Mouse (Mus musculus) heart, embryonic 14.5 days (tissue): ENCODE measurements around the gene Gm47969. TPM values are rescaled to one million over a fixed set of nuclear protein-coding genes. Genes with fewer than 3 reads are reported as not detected.
A peak's percentile ranks its signal among the peaks of the same experiment; 100 is the strongest.

ENCODE experiments used
- ATAC-seq: fragments of 200-750 bp; cut with Nextera tagmentation; 2 replicates; pipeline ENCODE4 v1.8.0; 2017; ENCODE audit warnings: low read depth, moderate TSS enrichment; ENCODE audit not compliant: insufficient number of reproducible peaks, insufficient read depth, low FRiP score
- H3K27ac ChIP-seq, 2 experiments: fragments of 200-500 bp in 1 of 2; fragments of 300-500 bp in 1 of 2; sonication (generic) in 1 of 2; replicated peaks in 1 of 2; 2 replicates each; pipeline ENCODE4 v1.5.1; 2012 to 2014; ENCODE audit warnings: low read depth in 2 of 2, low read length in 2 of 2, control low read depth in 1 of 2, mild to moderate bottlenecking in 1 of 2, mixed read lengths in 1 of 2; ENCODE audit not compliant: control insufficient read depth in 1 of 2, insufficient read depth in 1 of 2
- H3K27me3 ChIP-seq: fragments of 300-500 bp; sonication (generic); 2 replicates; pipeline ENCODE4 v1.6.1; 2014; ENCODE audit warnings: mild to moderate bottlenecking, low read length, control low read depth; ENCODE audit not compliant: control insufficient read depth, insufficient read depth
- H3K36me3 ChIP-seq: fragments of 300-500 bp; sonication (generic); 2 replicates; pipeline ENCODE4 v1.6.1; 2014; ENCODE audit warnings: mild to moderate bottlenecking, control low read depth, low read length, mixed read lengths; ENCODE audit not compliant: control insufficient read depth, insufficient read depth
- H3K4me1 ChIP-seq, 2 experiments: fragments of 200-500 bp in 1 of 2; fragments of 300-500 bp in 1 of 2; sonication (generic) in 1 of 2; 2 replicates each; pipeline ENCODE4 v1.6.1; 2012 to 2014; ENCODE audit warnings: low read length in 2 of 2, control low read depth in 1 of 2, mixed read lengths in 1 of 2; ENCODE audit not compliant: control insufficient read depth in 2 of 2, insufficient read depth in 2 of 2
- H3K4me2 ChIP-seq: fragments of 300-500 bp; sonication (generic); 2 replicates; pipeline ENCODE4 v1.6.1; 2014; ENCODE audit warnings: mild to moderate bottlenecking, low read length
- H3K4me3 ChIP-seq, 2 experiments: fragments of 200-500 bp in 1 of 2; fragments of 300-500 bp in 1 of 2; sonication (generic) in 1 of 2; 2 replicates each; pipeline ENCODE4 v1.5.1; 2012 to 2014; ENCODE audit warnings: low read length in 2 of 2, mild to moderate bottlenecking in 2 of 2, control low read depth in 1 of 2, low read depth in 1 of 2, moderate library complexity in 1 of 2; ENCODE audit not compliant: control insufficient read depth in 1 of 2, insufficient read depth in 1 of 2
- H3K9ac ChIP-seq: fragments of 300-500 bp; sonication (generic); 2 replicates; pipeline ENCODE4 v1.6.1; 2014; ENCODE audit warnings: mild to moderate bottlenecking, low read length
- H3K9me3 ChIP-seq: fragments of 300-500 bp; sonication (generic); 2 replicates; pipeline ENCODE4 v1.6.1; 2016; ENCODE audit warnings: low read length, control low read depth; ENCODE audit not compliant: control insufficient read depth
- WGBS: fragments of 180-500 bp; shearing (Covaris S2); extraction: QIAGEN DNeasy Blood & Tissue Kit; methylation state at CpG from one replicate; pipeline ENCODE4 v1.1.7; 2014; 5-methylcytosine and 5-hydroxymethylcytosine counted together
- polyA plus RNA-seq: library from polyadenylated mRNA; unstranded; fragments of >200 nt; fragmentation: Nextera tagmentation; extraction: Ambion mirVana; gene quantifications from 2 replicates; pipeline ENCODE4 v1.2.1, GENCODE M21; 2014

The Gm47969 gene
- polyA plus RNA-seq, 1 experiment from 2014 or later = not detected

DNA sequence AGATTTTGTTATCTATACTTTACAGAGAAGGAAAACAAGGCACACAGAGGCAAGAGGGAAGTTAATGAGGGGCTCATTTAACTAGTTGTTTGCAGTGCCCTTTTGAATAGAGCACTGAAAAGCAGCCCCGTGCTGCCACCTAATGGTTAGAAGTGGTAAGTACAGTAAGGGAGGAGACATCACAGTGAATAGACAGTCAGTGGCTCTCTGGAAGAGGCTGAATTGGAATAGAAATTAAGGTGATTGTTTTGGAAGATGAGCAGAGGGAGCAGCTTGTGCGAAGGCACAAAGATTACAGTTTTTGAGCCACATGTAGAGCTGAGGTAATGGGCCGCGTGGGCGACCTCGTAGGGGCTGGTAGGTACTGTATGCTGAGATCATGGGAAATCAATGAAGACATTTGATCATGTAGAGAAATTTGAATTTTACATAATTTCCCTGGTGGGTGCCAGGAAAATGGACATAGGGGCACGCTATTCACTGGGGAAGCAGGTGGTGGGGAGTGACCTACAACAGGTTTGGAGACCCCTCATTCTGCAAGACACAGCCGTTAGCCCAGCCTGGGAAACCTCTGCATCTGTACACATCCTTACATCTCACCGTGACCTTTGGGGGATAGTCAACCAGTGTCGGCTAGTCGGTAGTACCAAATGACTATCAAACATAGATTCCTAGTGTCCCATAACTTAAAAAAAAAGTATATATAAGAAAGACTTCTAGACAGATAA lies 31.6 kb downstream of the Gm47969 start:
- Histone ChIP-seq H3K9ac (peak overlapping the region; percentile 38; the same call in 1 of the 2 replicates), H3K4me2 (peak overlapping the region; percentile 58), H3K9me3 (no peaks in the 10 kb centered on the region), H3K4me1 (no peaks in the 10 kb centered on the region; a peak in 1 of 4 replicates), H3K27ac (no peak overlapping the region), H3K36me3 (no peaks in the 10 kb centered on the region), H3K4me3 (peak overlapping the region in 1 of 2 experiments; percentile 31; a peak in 3 of 4 replicates), H3K27me3 (no peaks in the 10 kb centered on the region)
- 43% methylated on average over 11 of the region's 11 CpGs for WGBS
- no peak for ATAC-seq

- ATAC-seq = no peak
These were observed 32.3 kb downstream of the Gm47969 start for GRCm38 (mm10) chr1:83077016-83077415.

DNA sequence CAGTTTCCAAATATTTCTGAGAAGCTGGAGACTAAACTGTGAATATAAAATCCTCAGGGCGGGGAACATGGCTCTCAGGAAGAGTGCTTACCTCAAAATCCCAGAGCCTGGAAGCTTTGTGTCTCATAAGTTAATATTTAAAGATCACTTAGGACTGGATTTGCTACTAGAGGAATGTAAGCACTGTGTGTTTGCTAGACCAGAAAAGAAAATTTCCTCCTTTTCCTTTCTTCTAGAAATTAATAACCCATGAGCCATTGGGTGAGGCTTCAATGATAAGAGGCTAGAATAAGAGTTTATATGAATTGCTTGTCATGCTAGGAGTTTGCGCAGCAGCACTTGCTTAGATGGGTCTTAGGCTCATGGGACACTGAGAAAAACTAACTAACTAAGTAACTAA lies 40.1 kb downstream of the Gm47969 start:
- H3K27ac ChIP-seq = no peak overlapping the region

More at GRCm38 (mm10) chr1:83077016-83077415, 32.3 kb downstream of the Gm47969 start:
- Histone ChIP-seq H3K27ac (no peak overlapping the region), H3K9me3 (no peaks in the 10 kb centered on the region), H3K27me3 (no peaks in the 10 kb centered on the region), H3K36me3 (no peaks in the 10 kb centered on the region), H3K9ac (no peak overlapping the region), H3K4me1 (no peaks in the 10 kb centered on the region; a peak in 1 of 4 replicates), H3K4me3 (no peak overlapping the region), H3K4me2 (no peak overlapping the region)
- 81% methylated on average over 6 of the region's 6 CpGs for WGBS

DNA sequence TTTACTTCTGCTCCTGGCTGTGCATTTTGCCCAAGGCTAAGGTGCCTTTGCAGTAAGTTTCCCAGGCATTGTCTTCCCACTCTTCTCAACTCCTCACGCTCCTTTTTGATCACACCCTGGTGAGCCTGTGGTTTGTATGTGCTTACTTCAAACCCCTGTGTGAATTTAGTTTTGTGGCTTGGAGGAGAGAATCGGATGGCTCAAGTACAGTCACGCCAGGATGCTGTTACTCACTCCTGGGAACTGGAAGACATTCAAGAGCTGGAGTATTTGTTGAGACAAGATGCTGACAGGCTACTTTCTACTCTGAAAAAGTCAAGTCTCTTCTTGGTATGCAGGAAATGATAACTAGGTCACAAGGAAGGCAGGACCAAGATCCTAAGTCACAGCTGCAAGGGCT lies 46.5 kb downstream of the Gm47969 start:
- Histone ChIP-seq H3K9ac (no peak overlapping the region), H3K9me3 (no peaks in the 10 kb centered on the region), H3K4me2 (no peak overlapping the region), H3K27ac (no peak overlapping the region), H3K27me3 (no peaks in the 10 kb centered on the region), H3K4me1 (peaks cover 0 to 4% of the 10 kb centered on the region in 2 experiments; a peak in 2 of 4 replicates), H3K4me3 (no peak overlapping the region), H3K36me3 (no peaks in the 10 kb centered on the region)
- ATAC-seq = no peak
- 41% methylated on average over 3 of the region's 3 CpGs for WGBS

More for the DNA sequence above, 40.1 kb downstream of the Gm47969 start:
- H3K4me1 ChIP-seq = no peaks in the 10 kb centered on the region
- H3K36me3 ChIP-seq = no peaks in the 10 kb centered on the region
- no peak overlapping the region for H3K4me2 ChIP-seq
- H3K9me3 ChIP-seq = no peaks in the 10 kb centered on the region
- no peak overlapping the region for H3K4me3 ChIP-seq
- no peak overlapping the region for H3K9ac ChIP-seq
- no peak for ATAC-seq
- H3K27me3 ChIP-seq = no peaks in the 10 kb centered on the region
- WGBS = 88% methylated on average over 2 of the region's 2 CpGs

Other genes with a start within 250 kb of the Gm47969 start
- gene Agfg1, start 205.4 kb upstream of the Gm47969 start, polyA plus RNA-seq = 38.6 and 44.6 TPM in 2 replicates
- not detected in 2 replicates for gene A030005L19Rik, start 131.6 kb upstream of the Gm47969 start, polyA plus RNA-seq
- not detected in 2 replicates for gene A030014E15Rik, start 120.0 kb upstream of the Gm47969 start, polyA plus RNA-seq
- not detected in 2 replicates for gene Gm6217, start 113.5 kb upstream of the Gm47969 start, polyA plus RNA-seq
- not detected in 2 replicates for gene A030003K21Rik, start 101.5 kb upstream of the Gm47969 start, polyA plus RNA-seq
- not detected in 2 replicates for gene Gm7544, start 88.9 kb upstream of the Gm47969 start, polyA plus RNA-seq
- not detected in 2 replicates for gene Gm47955, start 84.6 kb upstream of the Gm47969 start, polyA plus RNA-seq
- not detected in 2 replicates for gene Gm47959, start 44.4 kb upstream of the Gm47969 start, polyA plus RNA-seq
- 2.4 and 2.7 TPM in 2 replicates for gene Slc19a3, start 6.5 kb upstream of the Gm47969 start, polyA plus RNA-seq
- not detected in 2 replicates for gene Krtap28-10, start 2.5 kb upstream of the Gm47969 start, polyA plus RNA-seq
- gene A030005K14Rik, start 14.4 kb downstream of the Gm47969 start, polyA plus RNA-seq = not detected in 2 replicates
- not detected in 2 replicates for gene Krtap28-13, start 16.0 kb downstream of the Gm47969 start, polyA plus RNA-seq
- gene Ccl20, start 71.8 kb downstream of the Gm47969 start, polyA plus RNA-seq = 0.36 TPM in 1 of 2 replicates, not detected in the other
- gene Daw1, start 114.8 kb downstream of the Gm47969 start, polyA plus RNA-seq = 0.20 TPM in 1 of 2 replicates, not detected in the other